Mouse (Mus musculus): Measurements from ENCODE around the gene Acap1. TPM values are rescaled to one million over a fixed set of nuclear protein-coding genes. Genes with fewer than 3 reads are reported as not detected.
"Not testable (repeated sequence)": the region's sequence is repeated elsewhere in the genome, so short reads cannot be mapped to it uniquely, and the experiment has no call there.

The Acap1 gene
- polyA plus RNA-seq, 1 experiment from 2014 or later = 0.13 TPM

DNA sequence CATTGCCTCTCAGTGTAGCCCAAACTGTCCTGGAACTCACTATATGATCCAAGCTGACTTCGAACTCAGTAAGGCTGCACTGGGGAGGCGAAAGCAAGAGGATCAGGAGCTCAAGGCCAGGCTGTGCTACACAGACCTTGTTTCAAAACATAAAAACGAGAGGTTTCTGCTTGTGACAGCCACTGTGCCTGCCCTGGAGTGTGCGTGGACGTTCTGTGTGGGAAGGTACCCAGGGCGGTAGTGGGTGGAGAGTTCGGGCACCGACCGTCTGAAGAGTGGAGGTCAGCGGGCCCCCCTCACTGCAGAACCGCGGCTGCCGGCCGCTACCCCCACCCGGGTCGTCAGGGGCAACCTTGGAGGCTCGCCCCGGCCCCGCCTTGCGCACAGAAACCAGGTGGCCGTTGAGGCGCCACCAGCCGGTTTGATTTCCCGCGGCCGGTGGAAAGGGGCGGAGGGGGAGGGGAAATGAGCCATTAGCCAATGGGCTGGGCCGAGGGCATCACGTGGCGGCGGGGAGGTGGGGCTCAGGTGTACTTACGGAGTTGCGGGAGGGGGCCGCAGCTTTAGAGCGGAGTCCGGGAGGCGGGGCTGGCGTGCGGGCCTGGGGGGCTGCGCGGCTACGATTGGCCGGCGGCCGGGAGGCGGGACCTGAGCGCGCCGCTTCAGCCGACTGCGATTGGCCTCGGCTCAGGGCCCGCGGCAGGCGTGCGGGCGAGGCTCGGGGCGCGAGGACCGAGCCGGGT, 40.0 kb upstream of the Acap1 start, which contains the start of gene Ybx2:
Gene Ybx2, plus strand, starts transcription at position 660 of the 743 bp plus-strand sequence.
- peak within 1 kb of the TSS; percentile 70 for H3K9ac ChIP-seq (ENCODE audit: low read depth, low read length)
- peak within 1 kb of the TSS; percentile 99 for H3K4me2 ChIP-seq (ENCODE audit: low read length)
- H3K4me1 ChIP-seq (ENCODE audit: control insufficient read depth, insufficient read depth, low read depth, low read length) = peaks cover 15% of the 10 kb centered on the region
- peak; percentile 92 for ATAC-seq
- H3K36me3 ChIP-seq (ENCODE audit: control insufficient read depth, insufficient read depth, low read length) = no peaks in the 10 kb centered on the region
- 0 out of 2 replicates have a peak within 1 kb of the TSS, but pooled peaks have one; percentile 5 for H3K27ac ChIP-seq (ENCODE audit: low read depth, low read length)
- H3K4me3 ChIP-seq (ENCODE audit: low read length) = peak within 1 kb of the TSS; percentile 68
- H3K27me3 ChIP-seq (replicated peaks; ENCODE audit: control insufficient read depth, insufficient read depth, low read length) = peaks cover 11% of the 10 kb centered on the region
- 2% methylated on average over 54 of the region's 62 CpGs for WGBS
- no peaks in the 10 kb centered on the region for H3K9me3 ChIP-seq (ENCODE audit: control insufficient read depth, low read length)

DNA sequence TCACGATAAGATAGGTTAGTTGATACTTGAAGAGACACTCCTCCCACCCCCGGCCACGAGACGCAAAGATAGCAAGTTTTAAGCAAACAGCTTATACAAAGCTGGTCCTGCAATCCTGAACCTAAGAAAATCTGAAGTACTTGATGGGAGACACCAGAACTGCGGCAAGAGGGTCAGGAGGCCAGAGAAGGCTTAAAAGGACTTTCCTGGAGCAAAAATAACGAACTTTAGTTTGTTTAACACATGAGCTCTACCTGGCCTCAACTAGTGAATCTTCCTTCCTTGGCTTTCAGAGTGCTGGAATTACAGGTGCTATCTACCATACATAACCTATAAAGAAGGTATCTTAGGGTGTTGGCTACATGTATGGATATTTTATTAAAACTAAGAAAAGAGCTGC, 39.3 kb upstream of the Acap1 start:
- Histone ChIP-seq H3K27ac (ENCODE audit: low read depth, low read length) (no peak overlapping the region), H3K9ac (ENCODE audit: low read depth, low read length) (no peak overlapping the region), H3K27me3 (replicated peaks; ENCODE audit: control insufficient read depth, insufficient read depth, low read length) (peaks cover 11% of the 10 kb centered on the region), H3K4me2 (ENCODE audit: low read length) (no peak overlapping the region; the same call in 1 of the 2 replicates), H3K9me3 (ENCODE audit: control insufficient read depth, low read length) (no peaks in the 10 kb centered on the region), H3K4me3 (ENCODE audit: low read length) (no peak overlapping the region), H3K4me1 (ENCODE audit: control insufficient read depth, insufficient read depth, low read depth, low read length) (peaks cover 15% of the 10 kb centered on the region), H3K36me3 (ENCODE audit: control insufficient read depth, insufficient read depth, low read length) (no peaks in the 10 kb centered on the region)
- 19% methylated on average over 6 of the region's 6 CpGs for WGBS
- ATAC-seq = no peak

GRCm38 (mm10) chr11:69934169-69934568, 38.8 kb upstream of the Acap1 start:
- H3K4me2 ChIP-seq (ENCODE audit: low read length) = peak overlapping the region; percentile 42
- no peaks in the 10 kb centered on the region for H3K9me3 ChIP-seq (ENCODE audit: control insufficient read depth, low read length)
- 0 out of 2 replicates have a peak overlapping the region, but pooled peaks have one; percentile 7 for H3K4me3 ChIP-seq (ENCODE audit: low read length)
- WGBS = under 1% methylated on average over 18 of the region's 18 CpGs
- no peak overlapping the region for H3K27ac ChIP-seq (ENCODE audit: low read depth, low read length)
- no peak overlapping the region for H3K9ac ChIP-seq (ENCODE audit: low read depth, low read length)
- H3K4me1 ChIP-seq (ENCODE audit: control insufficient read depth, insufficient read depth, low read depth, low read length) = peaks cover 15% of the 10 kb centered on the region
- peaks cover 11% of the 10 kb centered on the region for H3K27me3 ChIP-seq (replicated peaks; ENCODE audit: control insufficient read depth, insufficient read depth, low read length)
- H3K36me3 ChIP-seq (ENCODE audit: control insufficient read depth, insufficient read depth, low read length) = no peaks in the 10 kb centered on the region
- ATAC-seq = peak; percentile 50; the same call in 1 of the 2 replicates

GRCm38 (mm10) chr11:69933066-69933465, 37.7 kb upstream of the Acap1 start:
- Histone ChIP-seq H3K4me3 (ENCODE audit: low read length) (no peak overlapping the region), H3K27me3 (replicated peaks; ENCODE audit: control insufficient read depth, insufficient read depth, low read length) (peaks cover 8% of the 10 kb centered on the region; the same call in 1 of the 2 replicates), H3K27ac (ENCODE audit: low read depth, low read length) (no peak overlapping the region), H3K4me2 (ENCODE audit: low read length) (no peak overlapping the region), H3K9ac (ENCODE audit: low read depth, low read length) (no peak overlapping the region), H3K36me3 (ENCODE audit: control insufficient read depth, insufficient read depth, low read length) (no peaks in the 10 kb centered on the region), H3K9me3 (ENCODE audit: control insufficient read depth, low read length) (no peaks in the 10 kb centered on the region), H3K4me1 (ENCODE audit: control insufficient read depth, insufficient read depth, low read depth, low read length) (peaks cover 15% of the 10 kb centered on the region)
- WGBS = 81% methylated on average over 4 of the region's 4 CpGs
- no peak for ATAC-seq

DNA sequence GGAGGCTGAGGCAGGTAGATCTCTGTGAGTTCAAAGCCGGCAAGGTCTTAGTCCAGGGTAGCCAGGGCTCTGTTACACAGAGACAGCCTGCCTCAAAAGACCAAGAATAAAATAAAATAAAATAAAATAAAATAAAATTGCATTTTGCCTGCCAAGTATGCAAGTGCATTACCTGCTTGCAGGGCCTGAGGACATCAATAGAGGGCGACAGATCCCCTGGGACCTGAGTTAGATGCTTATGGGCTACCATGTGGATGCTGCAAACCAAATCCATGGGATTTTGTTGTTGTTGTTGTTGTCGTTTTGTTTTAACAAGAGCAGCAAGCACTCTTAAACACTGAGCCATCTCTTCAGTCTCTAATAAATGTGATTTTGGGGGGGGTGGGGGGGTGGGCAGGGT, 36.9 kb upstream of the Acap1 start:
- peaks cover 15% of the 10 kb centered on the region for H3K4me1 ChIP-seq (ENCODE audit: control insufficient read depth, insufficient read depth, low read depth, low read length)
- H3K4me3 ChIP-seq (ENCODE audit: low read length) = no peak overlapping the region
- no peaks in the 10 kb centered on the region for H3K36me3 ChIP-seq (ENCODE audit: control insufficient read depth, insufficient read depth, low read length)
- H3K27ac ChIP-seq (ENCODE audit: low read depth, low read length) = no peak overlapping the region
- no peak overlapping the region for H3K4me2 ChIP-seq (ENCODE audit: low read length)
- no peak overlapping the region for H3K9ac ChIP-seq (ENCODE audit: low read depth, low read length)
- 32% methylated on average over 3 of the region's 3 CpGs for WGBS
- no peaks in the 10 kb centered on the region for H3K9me3 ChIP-seq (ENCODE audit: control insufficient read depth, low read length)
- ATAC-seq = no peak
- peaks cover 4% of the 10 kb centered on the region; the same call in 1 of the 2 replicates for H3K27me3 ChIP-seq (replicated peaks; ENCODE audit: control insufficient read depth, insufficient read depth, low read length)

DNA sequence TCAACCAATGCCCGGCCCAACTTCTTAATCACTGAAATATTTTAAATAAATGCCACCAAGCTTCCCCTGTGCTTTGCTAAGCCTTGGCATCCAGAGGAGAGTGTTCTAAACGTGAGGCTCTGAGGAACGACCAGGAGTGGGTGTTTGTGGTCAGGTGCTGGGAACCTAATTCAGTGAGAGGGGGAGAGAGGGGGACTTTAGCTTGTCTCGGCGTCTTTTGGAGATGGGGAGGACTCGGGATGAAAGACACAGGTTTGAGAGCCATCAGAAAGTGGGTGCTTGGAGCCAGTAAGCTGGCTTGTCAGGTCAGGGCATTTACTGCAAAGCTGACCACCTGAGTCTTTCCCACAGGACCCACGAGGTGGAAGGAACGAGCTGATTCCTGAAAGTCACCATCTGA, 36.4 kb upstream of the Acap1 start:
- Histone ChIP-seq H3K27ac (ENCODE audit: low read depth, low read length) (no peak overlapping the region), H3K4me1 (ENCODE audit: control insufficient read depth, insufficient read depth, low read depth, low read length) (peaks cover 13% of the 10 kb centered on the region), H3K4me2 (ENCODE audit: low read length) (no peak overlapping the region), H3K4me3 (ENCODE audit: low read length) (no peak overlapping the region), H3K36me3 (ENCODE audit: control insufficient read depth, insufficient read depth, low read length) (no peaks in the 10 kb centered on the region), H3K9me3 (ENCODE audit: control insufficient read depth, low read length) (no peaks in the 10 kb centered on the region), H3K9ac (ENCODE audit: low read depth, low read length) (no peak overlapping the region), H3K27me3 (replicated peaks; ENCODE audit: control insufficient read depth, insufficient read depth, low read length) (no peaks in the 10 kb centered on the region; the same call in 1 of the 2 replicates)
- no peak for ATAC-seq
- 76% methylated on average over 8 of the region's 8 CpGs for WGBS

DNA sequence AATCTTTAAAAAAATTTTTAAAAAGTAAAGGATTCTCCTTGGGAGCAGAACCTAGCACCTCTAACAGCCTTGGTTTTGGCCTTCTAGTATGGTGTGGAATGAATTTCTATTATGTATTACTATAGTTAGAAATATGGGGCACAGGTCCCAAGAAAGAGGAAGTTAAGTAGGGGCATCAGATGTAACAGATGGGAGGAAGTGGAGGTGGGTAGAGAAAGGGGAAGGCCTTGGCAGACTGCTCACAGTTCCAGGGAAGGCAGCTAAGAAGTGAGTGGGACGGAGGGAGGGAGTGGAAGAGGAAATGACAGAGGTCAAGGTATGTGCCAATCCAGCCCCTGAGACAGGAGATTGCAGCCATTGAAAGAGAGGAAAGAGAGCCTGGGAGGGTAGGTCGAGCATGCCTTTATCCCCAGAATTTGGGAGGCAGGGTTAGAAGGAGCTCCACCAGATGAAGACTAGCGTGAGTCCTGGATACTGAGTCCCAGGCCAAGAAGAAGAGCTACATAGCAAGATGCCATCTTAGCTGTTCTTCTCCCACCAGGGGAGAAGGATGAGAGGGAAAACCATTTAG, 35.7 kb upstream of the Acap1 start:
- H3K9me3 ChIP-seq (ENCODE audit: control insufficient read depth, low read length) = no peaks in the 10 kb centered on the region
- no peak overlapping the region for H3K27ac ChIP-seq (ENCODE audit: low read depth, low read length)
- peaks cover 6% of the 10 kb centered on the region for H3K4me1 ChIP-seq (ENCODE audit: control insufficient read depth, insufficient read depth, low read depth, low read length)
- ATAC-seq = no peak
- 69% methylated on average over 3 of the region's 3 CpGs for WGBS
- no peak overlapping the region for H3K4me3 ChIP-seq (ENCODE audit: low read length)
- no peak overlapping the region for H3K4me2 ChIP-seq (ENCODE audit: low read length)
- no peak overlapping the region for H3K9ac ChIP-seq (ENCODE audit: low read depth, low read length)
- no peaks in the 10 kb centered on the region; the same call in 1 of the 2 replicates for H3K27me3 ChIP-seq (replicated peaks; ENCODE audit: control insufficient read depth, insufficient read depth, low read length)
- H3K36me3 ChIP-seq (ENCODE audit: control insufficient read depth, insufficient read depth, low read length) = no peaks in the 10 kb centered on the region

DNA sequence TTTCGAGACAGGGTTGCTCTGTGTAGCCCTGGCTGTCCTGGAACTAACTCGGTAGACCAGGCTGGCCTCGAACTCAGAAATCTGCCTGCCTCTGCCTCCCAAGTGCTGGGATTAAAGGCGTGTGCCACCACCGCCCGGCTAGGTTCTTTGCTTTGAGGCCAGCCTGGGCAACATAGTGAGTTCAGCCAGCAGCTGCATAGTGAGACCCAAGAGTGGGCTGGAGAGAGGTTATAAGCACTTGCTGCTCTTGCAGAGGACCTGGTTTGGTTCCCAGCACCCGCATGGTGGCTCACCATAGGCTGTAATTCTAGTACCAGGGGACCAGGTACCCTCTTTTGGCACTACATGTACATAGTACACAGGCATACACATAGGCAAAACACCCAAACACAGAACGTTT, 34.8 kb upstream of the Acap1 start:
- not testable (repeated sequence) for ATAC-seq; H3K27ac ChIP-seq (ENCODE audit: low read depth, low read length)
- 89% methylated on average over 8 of the region's 8 CpGs for WGBS

DNA sequence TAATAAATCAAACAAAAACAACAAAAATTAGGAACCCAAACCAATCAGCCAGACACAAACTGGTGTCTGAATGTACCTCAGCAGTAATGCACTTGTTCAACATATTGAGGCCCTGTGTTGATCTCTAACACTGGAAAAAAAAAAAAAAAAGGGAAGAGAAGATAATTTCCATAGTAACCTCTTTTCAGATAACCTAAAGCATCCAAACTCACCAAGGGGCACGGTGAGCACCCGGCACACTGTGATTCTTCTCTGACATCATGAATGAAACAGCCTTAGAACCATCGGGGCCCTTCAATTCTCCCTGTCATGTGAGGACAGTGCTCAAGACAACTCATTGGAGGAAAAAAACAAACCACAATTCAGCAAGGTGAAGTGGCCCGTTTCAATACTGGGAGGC, 34.4 kb upstream of the Acap1 start:
- 86% methylated on average over 4 of the region's 4 CpGs for WGBS
- no peak for ATAC-seq

More for the DNA sequence above, 34.8 kb upstream of the Acap1 start:
- H3K4me1 ChIP-seq (ENCODE audit: control insufficient read depth, insufficient read depth, low read depth, low read length); H3K4me3 ChIP-seq (ENCODE audit: low read length); H3K9ac ChIP-seq (ENCODE audit: low read depth, low read length); H3K9me3 ChIP-seq (ENCODE audit: control insufficient read depth, low read length); H3K36me3 ChIP-seq (ENCODE audit: control insufficient read depth, insufficient read depth, low read length); H3K4me2 ChIP-seq (ENCODE audit: low read length); H3K27me3 ChIP-seq (replicated peaks; ENCODE audit: control insufficient read depth, insufficient read depth, low read length): not testable (repeated sequence)

More for the DNA sequence above, 34.4 kb upstream of the Acap1 start:
- H3K36me3 ChIP-seq (ENCODE audit: control insufficient read depth, insufficient read depth, low read length) = no peaks in the 10 kb centered on the region
- no peaks in the 10 kb centered on the region for H3K9me3 ChIP-seq (ENCODE audit: control insufficient read depth, low read length)
- no peak overlapping the region for H3K4me2 ChIP-seq (ENCODE audit: low read length)
- H3K4me1 ChIP-seq (ENCODE audit: control insufficient read depth, insufficient read depth, low read depth, low read length) = no peaks in the 10 kb centered on the region; the same call in 1 of the 2 replicates
- no peak overlapping the region for H3K27ac ChIP-seq (ENCODE audit: low read depth, low read length)
- H3K27me3 ChIP-seq (replicated peaks; ENCODE audit: control insufficient read depth, insufficient read depth, low read length) = no peaks in the 10 kb centered on the region; the same call in 1 of the 2 replicates
- H3K4me3 ChIP-seq (ENCODE audit: low read length) = no peak overlapping the region
- H3K9ac ChIP-seq (ENCODE audit: low read depth, low read length) = no peak overlapping the region

Data from hindbrain, embryonic 16.5 days (tissue).